Mouse (Mus musculus) embryonic facial prominence, embryonic 12.5 days (tissue): ENCODE results near the gene Cyld. TPM values are rescaled to one million over a fixed set of nuclear protein-coding genes. Genes with fewer than 3 reads are reported as not detected.

Experiments
- ATAC-seq: fragments of 200-750 bp; cut with Nextera tagmentation; 2 replicates; pipeline ENCODE4 v1.8.0; 2017; ENCODE audit not compliant: insufficient number of reproducible peaks, insufficient read depth, low FRiP score, low TSS enrichment
- H3K27ac ChIP-seq: fragments of 300-500 bp; sonication (generic); 2 replicates; pipeline ENCODE4 v1.5.1; 2016; ENCODE audit warnings: mild to moderate bottlenecking
- H3K27me3 ChIP-seq: fragments of 300-500 bp; sonication (generic); 2 replicates; pipeline ENCODE4 v1.6.1; 2016; ENCODE audit warnings: mild to moderate bottlenecking, moderate library complexity
- H3K36me3 ChIP-seq: fragments of 300-500 bp; sonication (generic); 2 replicates; pipeline ENCODE4 v1.6.1; 2016; ENCODE audit warnings: mild to moderate bottlenecking
- H3K4me1 ChIP-seq: fragments of 300-500 bp; sonication (generic); 2 replicates; pipeline ENCODE4 v1.6.1; 2016
- H3K4me2 ChIP-seq: fragments of 300-500 bp; sonication (generic); replicated peaks from 2 replicates; pipeline ENCODE4 v1.6.1; 2016; ENCODE audit warnings: mild to moderate bottlenecking, moderate library complexity
- H3K4me3 ChIP-seq: fragments of 300-500 bp; sonication (generic); 2 replicates; pipeline ENCODE4 v1.5.1; 2016; ENCODE audit warnings: mild to moderate bottlenecking
- H3K9ac ChIP-seq: fragments of 300-500 bp; sonication (generic); 2 replicates; pipeline ENCODE4 v1.6.1; 2016; ENCODE audit warnings: mild to moderate bottlenecking, moderate library complexity
- H3K9me3 ChIP-seq: fragments of 300-500 bp; sonication (generic); 2 replicates; pipeline ENCODE4 v1.6.1; 2016; ENCODE audit warnings: mild to moderate bottlenecking, moderate library complexity
- WGBS: fragments of 180-500 bp; shearing (Covaris S2); methylation state at CpG from one replicate; pipeline ENCODE4 v1.1.7; 2016; 5-methylcytosine and 5-hydroxymethylcytosine counted together
- polyA plus RNA-seq: library from polyadenylated mRNA; unstranded; fragments of >200 nt; fragmentation: Nextera tagmentation; extraction: Ambion mirVana; gene quantifications from 2 replicates; pipeline ENCODE4 v1.2.1, GENCODE M21; 2016

Gene Cyld
- polyA plus RNA-seq, 1 experiment from 2014 or later = 14.9 TPM

DNA sequence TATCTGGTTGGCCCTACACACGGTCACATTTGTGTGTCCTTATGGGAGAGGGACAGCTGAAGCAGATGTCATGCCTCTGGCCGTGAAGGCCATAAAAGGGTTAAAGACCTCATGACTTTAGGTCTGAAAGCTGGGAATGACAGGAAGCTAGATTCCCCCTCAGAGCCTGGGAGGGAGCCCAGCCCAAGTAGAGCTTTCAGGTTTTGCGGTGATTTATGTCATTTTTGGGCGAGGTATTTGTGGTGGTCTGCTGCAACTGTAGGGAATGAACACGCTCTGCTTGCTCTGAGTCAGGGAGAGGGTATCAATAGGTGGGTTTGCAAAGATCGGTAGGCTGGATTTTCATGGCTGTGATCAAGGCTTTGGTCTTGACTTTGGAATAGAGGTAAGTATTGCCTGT lies 6.9 kb upstream of the Cyld start:
- H3K4me3 ChIP-seq = no peak overlapping the region

DNA sequence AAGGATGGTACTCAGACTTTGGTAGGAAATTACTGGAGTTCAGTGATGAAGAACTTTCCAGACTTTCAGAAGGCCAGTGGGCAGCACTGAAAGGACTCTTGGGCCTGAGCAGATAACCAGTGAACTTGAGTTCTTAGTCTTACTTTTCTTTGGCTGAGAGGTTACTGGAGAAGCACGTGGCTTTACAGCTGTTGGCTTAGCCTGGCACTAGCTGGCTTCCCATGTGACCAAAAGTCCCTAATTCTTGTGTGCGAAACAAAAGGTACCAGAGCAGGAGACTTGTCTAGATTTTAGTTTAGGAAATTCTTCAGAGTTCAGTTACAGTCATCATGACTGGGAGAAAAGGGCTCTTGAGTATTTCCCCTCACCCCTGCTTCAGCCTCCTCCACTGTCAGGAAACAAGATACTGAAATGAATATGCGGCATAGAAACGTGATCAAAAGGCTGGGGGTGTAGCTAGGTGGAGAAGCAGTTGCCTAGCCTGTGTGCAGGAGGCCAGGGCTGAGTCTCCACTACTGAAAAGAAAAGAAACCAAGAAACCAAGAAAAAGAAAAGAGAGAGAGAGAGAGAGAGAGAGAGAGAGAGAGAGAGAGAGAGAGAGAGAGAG lies 5.4 kb upstream of the Cyld start:
- H3K36me3 ChIP-seq = no peaks in the 10 kb centered on the region
- H3K4me3 ChIP-seq = no peak overlapping the region
- H3K9ac ChIP-seq = no peak overlapping the region
- H3K27me3 ChIP-seq = no peaks in the 10 kb centered on the region
- no peak for ATAC-seq
- H3K4me2 ChIP-seq = no peak overlapping the region
- no peaks in the 10 kb centered on the region for H3K9me3 ChIP-seq
- WGBS = 37% methylated on average over 4 of the region's 4 CpGs
- no peak overlapping the region for H3K27ac ChIP-seq
- H3K4me1 ChIP-seq = peaks cover 19% of the 10 kb centered on the region

More for the DNA sequence above, 6.9 kb upstream of the Cyld start:
- H3K9me3 ChIP-seq = no peaks in the 10 kb centered on the region
- no peak for ATAC-seq
- H3K4me1 ChIP-seq = peaks cover 17% of the 10 kb centered on the region
- H3K4me2 ChIP-seq = no peak overlapping the region
- no peaks in the 10 kb centered on the region for H3K36me3 ChIP-seq
- no peaks in the 10 kb centered on the region for H3K27me3 ChIP-seq
- WGBS = 85% methylated on average over 6 of the region's 6 CpGs
- H3K9ac ChIP-seq = no peak overlapping the region
- H3K27ac ChIP-seq = no peak overlapping the region

DNA sequence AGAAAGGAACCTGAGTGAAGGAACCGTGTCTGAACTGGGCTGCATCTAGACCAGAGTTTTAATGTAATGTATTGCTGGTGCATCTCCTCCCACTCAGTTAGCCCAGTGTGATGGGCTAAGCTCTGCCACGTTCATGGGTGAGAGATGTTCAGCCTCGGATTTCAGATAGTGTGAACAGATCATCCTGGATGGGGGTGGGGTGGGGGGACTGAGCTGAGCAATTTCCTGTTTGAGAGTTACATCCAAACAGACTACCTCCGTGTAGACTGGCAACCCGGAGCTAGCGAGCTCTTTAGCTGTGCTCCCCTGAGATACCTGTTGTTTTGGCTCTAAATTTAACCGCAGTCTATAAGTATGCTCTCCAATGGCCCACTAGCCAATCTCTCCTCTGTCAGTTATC lies 4.9 kb upstream of the Cyld start:
- Histone ChIP-seq H3K27ac (no peak overlapping the region), H3K9ac (no peak overlapping the region), H3K27me3 (no peaks in the 10 kb centered on the region), H3K4me3 (no peak overlapping the region), H3K4me1 (peaks cover 19% of the 10 kb centered on the region), H3K9me3 (no peaks in the 10 kb centered on the region), H3K4me2 (no peak overlapping the region), H3K36me3 (no peaks in the 10 kb centered on the region)
- ATAC-seq = no peak
- 42% methylated on average over 7 of the region's 7 CpGs for WGBS

DNA sequence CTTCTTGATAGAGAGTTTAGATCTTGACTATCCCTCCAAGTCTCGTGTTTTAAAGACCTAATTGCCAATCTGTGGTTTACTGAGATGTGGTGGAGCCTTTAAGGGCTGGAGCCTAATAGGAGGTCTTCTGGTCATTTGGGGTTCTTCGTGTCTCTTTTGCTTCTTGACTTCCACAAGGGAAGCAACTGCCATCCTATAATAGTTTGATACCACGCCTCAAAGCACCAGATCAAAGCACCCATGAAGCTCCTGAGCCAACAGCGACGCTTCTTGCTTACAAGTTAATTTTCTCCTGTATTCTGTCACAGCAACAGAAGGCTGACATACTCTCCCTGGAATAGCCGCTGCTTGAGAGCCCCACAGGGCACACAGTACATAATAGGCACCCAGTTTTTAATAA lies 4.0 kb upstream of the Cyld start:
- Histone ChIP-seq H3K27ac (no peak overlapping the region), H3K4me2 (no peak overlapping the region), H3K9me3 (no peaks in the 10 kb centered on the region), H3K4me1 (peaks cover 23% of the 10 kb centered on the region), H3K36me3 (no peaks in the 10 kb centered on the region), H3K4me3 (no peak overlapping the region), H3K27me3 (no peaks in the 10 kb centered on the region), H3K9ac (no peak overlapping the region)
- ATAC-seq = no peak
- 81% methylated on average over 6 of the region's 6 CpGs for WGBS

DNA sequence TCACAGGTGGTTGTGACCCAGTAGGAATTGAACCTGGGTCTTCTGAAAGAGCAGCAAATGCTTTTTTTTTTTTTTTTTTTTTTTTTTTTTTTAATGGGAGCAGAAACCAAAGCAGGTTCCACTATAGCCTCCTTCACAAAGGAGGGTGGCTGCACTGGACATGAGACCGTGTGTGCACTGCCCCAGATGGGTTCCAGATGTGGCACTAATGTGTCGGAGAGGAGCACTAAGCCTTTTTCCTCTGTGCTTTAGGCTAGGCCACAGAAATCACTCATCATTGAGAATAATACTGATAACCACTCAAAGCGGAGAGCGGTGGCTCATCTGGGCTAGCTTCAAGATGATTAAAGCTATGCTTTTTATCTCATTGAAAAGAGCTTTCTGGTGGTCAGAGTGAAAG lies 3.5 kb upstream of the Cyld start:
- ATAC-seq = no peak
- Histone ChIP-seq H3K9ac (no peak overlapping the region), H3K4me3 (no peak overlapping the region), H3K4me1 (peaks cover 25% of the 10 kb centered on the region), H3K4me2 (no peak overlapping the region), H3K27ac (no peak overlapping the region), H3K9me3 (no peaks in the 10 kb centered on the region), H3K27me3 (no peaks in the 10 kb centered on the region), H3K36me3 (no peaks in the 10 kb centered on the region)
- WGBS = 43% methylated on average over 4 of the region's 4 CpGs

DNA sequence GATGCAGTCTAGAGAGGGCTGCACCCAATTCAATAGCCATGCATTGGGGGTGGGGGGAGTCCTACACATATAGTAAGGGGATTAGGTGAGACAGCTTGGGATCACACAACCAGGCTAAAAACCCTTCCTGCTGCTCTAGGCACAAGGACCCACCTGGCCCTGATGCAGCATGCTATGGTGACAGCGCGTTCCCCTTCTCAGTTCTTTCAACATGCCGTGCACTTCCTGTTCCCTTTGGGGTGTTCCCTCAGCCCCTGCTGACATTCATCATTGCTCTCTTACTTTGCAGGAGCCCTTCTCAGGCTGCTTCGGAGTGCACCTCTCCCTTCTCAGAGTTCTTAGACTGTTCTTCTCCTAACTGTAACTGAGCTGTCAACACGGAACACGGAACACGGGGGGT lies 2.5 kb upstream of the Cyld start:
- H3K9me3 ChIP-seq = no peaks in the 10 kb centered on the region
- no peak overlapping the region for H3K27ac ChIP-seq
- H3K4me2 ChIP-seq = no peak overlapping the region
- H3K4me3 ChIP-seq = no peak overlapping the region
- H3K9ac ChIP-seq = no peak overlapping the region
- peaks cover 25% of the 10 kb centered on the region for H3K4me1 ChIP-seq
- 71% methylated on average over 7 of the region's 7 CpGs for WGBS
- no peaks in the 10 kb centered on the region for H3K36me3 ChIP-seq
- ATAC-seq = no peak
- H3K27me3 ChIP-seq = no peaks in the 10 kb centered on the region

DNA sequence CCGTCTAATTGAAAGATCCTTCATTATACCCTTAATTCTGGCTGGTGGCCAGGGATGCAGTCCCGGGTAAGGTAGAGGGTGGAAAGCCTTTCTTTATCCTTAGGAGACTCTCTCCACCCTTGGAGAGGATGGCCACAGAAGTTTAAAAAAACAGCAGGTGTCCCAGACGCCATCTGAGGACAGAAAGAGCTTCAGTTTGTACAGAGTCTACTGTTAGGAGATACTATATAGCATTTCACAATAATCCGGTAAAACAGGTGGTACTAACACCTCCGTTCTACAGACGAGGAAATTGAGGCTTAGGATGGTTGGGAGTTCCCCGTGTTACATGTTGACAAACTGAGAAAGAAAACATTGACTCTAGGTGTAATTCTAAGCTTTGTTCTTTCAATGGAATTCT lies 600 bp upstream of the Cyld start:
- peak overlapping the region; percentile 40 for H3K4me2 ChIP-seq
- H3K4me1 ChIP-seq = peaks cover 25% of the 10 kb centered on the region
- 20% methylated on average over 7 of the region's 7 CpGs for WGBS
- no peak for ATAC-seq
- H3K27me3 ChIP-seq = no peaks in the 10 kb centered on the region
- peak overlapping the region; percentile 94 for H3K4me3 ChIP-seq
- H3K27ac ChIP-seq = no peak overlapping the region
- no peaks in the 10 kb centered on the region for H3K9me3 ChIP-seq
- H3K36me3 ChIP-seq = no peaks in the 10 kb centered on the region
- no peak overlapping the region for H3K9ac ChIP-seq

DNA sequence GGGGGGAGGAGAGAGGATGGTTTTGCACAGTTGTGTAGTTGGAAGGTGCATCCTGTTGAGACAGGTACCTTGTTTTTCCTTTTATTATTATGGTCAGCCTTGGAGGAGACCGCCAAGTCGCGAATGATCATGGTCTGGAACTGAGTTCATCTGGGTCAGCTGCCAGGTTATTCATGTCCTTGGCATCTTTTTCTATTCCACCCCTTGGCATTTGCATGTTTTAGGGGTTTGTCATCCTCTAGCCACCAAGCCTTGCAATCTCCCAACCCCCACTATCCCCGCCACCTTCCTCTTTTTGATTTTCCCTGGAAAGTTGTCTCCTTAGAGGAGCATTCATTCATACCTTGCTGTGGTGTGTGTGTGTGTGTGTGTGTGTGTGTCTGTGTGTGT lies 809 bp downstream of the Cyld start:
- ATAC-seq = no peak; the same call in 1 of the 2 replicates
- Histone ChIP-seq H3K4me2 (peak overlapping the region; percentile 85), H3K4me3 (peak overlapping the region; percentile 94), H3K27ac (no peak overlapping the region), H3K4me1 (peaks cover 16% of the 10 kb centered on the region), H3K27me3 (no peaks in the 10 kb centered on the region), H3K9me3 (no peaks in the 10 kb centered on the region), H3K36me3 (no peaks in the 10 kb centered on the region), H3K9ac (peak overlapping the region; percentile 78)
- 18% methylated on average over 4 of the region's 4 CpGs for WGBS

DNA sequence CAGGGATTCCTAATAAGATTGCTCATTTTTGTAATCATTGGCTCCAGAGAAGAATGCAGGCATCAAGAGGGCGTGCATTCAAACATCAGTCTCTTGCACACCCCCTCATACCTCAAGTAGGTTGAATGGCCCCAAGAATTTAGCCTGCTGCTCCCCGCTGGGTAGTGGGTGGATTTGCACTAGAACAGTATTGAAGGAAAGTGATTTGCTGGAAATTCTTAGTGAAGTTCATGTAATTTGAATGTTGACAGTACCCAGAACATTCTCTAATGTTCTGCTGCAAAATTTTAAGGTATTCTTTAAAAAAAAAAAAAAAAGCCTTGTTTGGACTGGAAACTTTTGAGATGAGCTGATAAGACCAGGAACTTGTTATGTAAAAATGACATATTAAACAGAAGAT lies 1.2 kb downstream of the Cyld start:
- peak overlapping the region; percentile 94 for H3K4me3 ChIP-seq
- peak overlapping the region; percentile 85 for H3K4me2 ChIP-seq
- no peaks in the 10 kb centered on the region for H3K9me3 ChIP-seq
- peak overlapping the region; percentile 78; the same call in 1 of the 2 replicates for H3K9ac ChIP-seq
- no peaks in the 10 kb centered on the region for H3K27me3 ChIP-seq
- H3K4me1 ChIP-seq = peaks cover 16% of the 10 kb centered on the region
- WGBS = 46% methylated on average over 2 of the region's 2 CpGs
- H3K27ac ChIP-seq = no peak overlapping the region
- ATAC-seq = no peak
- no peaks in the 10 kb centered on the region for H3K36me3 ChIP-seq

DNA sequence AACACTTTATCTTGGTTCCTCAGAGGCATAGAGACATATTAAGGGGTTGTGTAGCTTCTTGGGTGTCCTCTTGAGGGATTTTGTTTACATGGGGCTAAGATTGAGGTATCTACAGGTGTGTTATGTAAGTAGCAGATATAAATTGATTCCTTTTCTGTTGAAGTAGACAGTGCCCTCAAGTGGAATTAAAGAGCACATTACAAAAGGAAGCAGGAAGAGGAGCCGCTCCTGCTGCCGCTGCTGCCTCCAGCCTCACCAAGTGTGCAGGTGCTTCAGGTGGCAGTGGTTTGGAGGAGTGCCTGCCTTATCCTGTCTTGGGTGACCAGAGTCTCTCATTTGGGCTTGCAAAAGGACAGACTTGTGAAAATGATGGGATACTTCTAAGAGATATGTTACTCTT lies 4.8 kb downstream of the Cyld start:
- Histone ChIP-seq H3K9ac (no peak overlapping the region), H3K9me3 (no peaks in the 10 kb centered on the region), H3K4me2 (no peak overlapping the region), H3K27me3 (no peaks in the 10 kb centered on the region), H3K36me3 (no peaks in the 10 kb centered on the region), H3K27ac (no peak overlapping the region), H3K4me1 (peaks cover 6% of the 10 kb centered on the region; the same call in 1 of the 2 replicates), H3K4me3 (no peak overlapping the region)
- no peak for ATAC-seq
- 33% methylated on average over 2 of the region's 2 CpGs for WGBS

DNA sequence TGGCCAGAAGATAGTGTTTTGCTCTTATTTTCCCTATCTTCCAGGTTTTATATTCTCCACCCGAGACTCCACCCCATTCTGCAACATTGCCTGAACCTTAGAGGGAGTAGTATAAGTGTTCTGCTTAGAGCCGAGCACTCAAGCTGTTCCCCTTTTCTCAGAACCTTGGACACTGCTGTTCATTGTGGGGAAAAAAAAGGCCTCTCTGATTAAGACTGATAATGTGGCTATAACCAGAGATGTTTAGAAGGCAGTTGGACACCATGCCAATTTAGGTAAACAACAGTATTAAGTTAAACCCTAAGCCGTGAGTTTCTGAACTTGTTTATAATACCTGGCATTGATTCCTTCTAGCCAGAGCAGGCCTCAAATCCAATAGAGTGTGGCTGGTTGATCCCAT lies 6.0 kb downstream of the Cyld start:
- Histone ChIP-seq H3K4me3 (no peak overlapping the region), H3K4me1 (peaks cover 2% of the 10 kb centered on the region; the same call in 1 of the 2 replicates), H3K36me3 (no peaks in the 10 kb centered on the region), H3K9me3 (no peaks in the 10 kb centered on the region), H3K4me2 (no peak overlapping the region), H3K9ac (no peak overlapping the region), H3K27ac (no peak overlapping the region), H3K27me3 (no peaks in the 10 kb centered on the region)
- WGBS = 78% methylated on average over 3 of the region's 3 CpGs
- ATAC-seq = no peak

DNA sequence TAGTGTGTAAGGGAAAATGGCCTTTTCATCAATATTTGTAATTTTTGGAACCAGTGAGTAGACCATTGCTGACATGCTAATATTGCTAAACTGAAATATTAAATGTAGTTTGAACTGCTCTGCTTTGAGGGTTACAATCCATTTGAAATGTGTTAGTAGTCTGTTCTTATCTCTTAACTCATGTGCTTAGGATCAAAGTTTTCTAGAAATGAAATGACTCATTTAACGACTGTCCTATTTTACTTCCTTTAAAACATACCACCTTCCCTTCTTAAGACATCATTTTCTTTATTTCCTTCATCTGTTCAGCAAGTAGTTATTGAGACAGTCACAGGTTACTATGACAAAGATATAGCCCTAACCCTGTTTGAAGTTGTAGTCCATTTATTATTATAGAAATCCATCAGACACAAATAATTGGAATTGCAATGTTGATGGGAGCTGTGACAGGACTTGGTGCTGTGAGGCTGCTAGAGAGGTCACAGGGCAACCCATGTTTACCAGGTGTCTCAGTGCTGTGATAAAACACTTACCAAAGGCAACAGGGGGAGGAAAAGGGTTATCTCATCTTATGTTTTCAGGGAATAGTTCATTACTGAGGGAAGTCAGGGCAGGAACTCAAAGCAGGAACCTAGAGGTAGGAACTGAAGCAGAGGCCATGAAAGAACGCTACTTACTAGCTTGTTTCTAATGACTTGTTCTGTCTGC lies 26.6 kb downstream of the Cyld start:
- H3K4me3 ChIP-seq = no peak overlapping the region
- no peaks in the 10 kb centered on the region for H3K27me3 ChIP-seq
- 92% methylated on average over 2 of the region's 2 CpGs for WGBS

More for the DNA sequence above, 26.6 kb downstream of the Cyld start:
- Histone ChIP-seq H3K9ac (no peak overlapping the region), H3K4me1 (no peaks in the 10 kb centered on the region), H3K36me3 (peaks cover 23% of the 10 kb centered on the region), H3K27ac (no peak overlapping the region), H3K9me3 (no peaks in the 10 kb centered on the region), H3K4me2 (no peak overlapping the region)
- ATAC-seq = no peak
